Mouse (Mus musculus) C2C12 (cell line): ENCODE data around the gene Ddx24.

Experiments used
- CEBPB ChIP-seq: IDR thresholded peaks from one replicate; pipeline ENCODE4 v1.6.1; 2011; ENCODE audit warnings: low read depth, mild to moderate bottlenecking, control low read depth, moderate library complexity
- CTCF ChIP-seq: IDR thresholded peaks from one replicate; pipeline ENCODE4 v1.5.1; 2011; ENCODE audit not compliant: control insufficient read depth, insufficient read depth, insufficient read length
- MAX ChIP-seq: IDR thresholded peaks from one replicate; pipeline ENCODE4 v1.6.1; 2011; ENCODE audit warnings: mild to moderate bottlenecking, control low read depth
- MYOG ChIP-seq: IDR thresholded peaks from one replicate; pipeline ENCODE4 v1.6.1; 2011; ENCODE audit not compliant: control insufficient read depth, insufficient read length; ENCODE audit errors: extremely low read depth

GRCm38 (mm10) chr12:103367171-103367570 lies 58.5 kb downstream of the Ddx24 start:
- no peak for TF ChIP-seq MAX
- TF ChIP-seq CTCF = no peak
- TF ChIP-seq CEBPB = no peak
- no peak for TF ChIP-seq MYOG
